Mouse (Mus musculus): ENCODE measurements around the gene AC131692.1. TPM values are rescaled to one million over a fixed set of nuclear protein-coding genes. Genes with fewer than 3 reads are reported as not detected.
A peak's percentile ranks its signal among the peaks of the same experiment; 100 is the strongest.
"Not testable (repeated sequence)": the region's sequence is repeated elsewhere in the genome, so short reads cannot be mapped to it uniquely, and the experiment has no call there.

The AC131692.1 gene
- polyA plus RNA-seq, 1 experiment from 2014 or later, result not detected

DNA sequence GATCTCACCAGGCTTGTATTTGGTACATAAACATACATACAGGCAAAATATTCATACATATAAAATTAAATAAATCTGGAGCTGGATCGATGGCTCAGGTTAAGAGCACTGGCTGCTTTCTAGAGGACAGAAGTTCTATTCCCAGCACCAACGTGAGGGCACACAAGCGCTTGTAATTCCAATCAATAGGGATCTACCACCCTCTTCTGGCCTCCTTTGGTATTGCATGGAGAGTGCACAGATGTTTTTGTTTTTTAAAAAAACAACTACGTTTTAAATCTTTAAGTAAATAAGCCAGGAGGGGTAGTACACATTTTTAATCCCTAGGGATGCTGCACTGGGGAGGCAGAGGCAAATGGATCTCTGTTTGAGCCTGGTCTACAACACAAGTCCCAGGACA is 32.1 kb downstream of the AC131692.1 start:
- Histone ChIP-seq H3K9me3 (no peaks in the 10 kb centered on the region), H3K4me1 (peaks cover 8% of the 10 kb centered on the region; the same call in 1 of the 2 replicates), H3K27me3 (no peaks in the 10 kb centered on the region), H3K27ac (no peak overlapping the region), H3K4me3 (no peak overlapping the region), H3K36me3 (peaks cover 4% of the 10 kb centered on the region), H3K4me2 (no peak overlapping the region), H3K9ac (no peak overlapping the region)
- WGBS, result 27% methylated on average over 4 of the region's 4 CpGs
- no peak for ATAC-seq (ENCODE audit: insufficient number of reproducible peaks, low FRiP score, low TSS enrichment, low read depth)

DNA sequence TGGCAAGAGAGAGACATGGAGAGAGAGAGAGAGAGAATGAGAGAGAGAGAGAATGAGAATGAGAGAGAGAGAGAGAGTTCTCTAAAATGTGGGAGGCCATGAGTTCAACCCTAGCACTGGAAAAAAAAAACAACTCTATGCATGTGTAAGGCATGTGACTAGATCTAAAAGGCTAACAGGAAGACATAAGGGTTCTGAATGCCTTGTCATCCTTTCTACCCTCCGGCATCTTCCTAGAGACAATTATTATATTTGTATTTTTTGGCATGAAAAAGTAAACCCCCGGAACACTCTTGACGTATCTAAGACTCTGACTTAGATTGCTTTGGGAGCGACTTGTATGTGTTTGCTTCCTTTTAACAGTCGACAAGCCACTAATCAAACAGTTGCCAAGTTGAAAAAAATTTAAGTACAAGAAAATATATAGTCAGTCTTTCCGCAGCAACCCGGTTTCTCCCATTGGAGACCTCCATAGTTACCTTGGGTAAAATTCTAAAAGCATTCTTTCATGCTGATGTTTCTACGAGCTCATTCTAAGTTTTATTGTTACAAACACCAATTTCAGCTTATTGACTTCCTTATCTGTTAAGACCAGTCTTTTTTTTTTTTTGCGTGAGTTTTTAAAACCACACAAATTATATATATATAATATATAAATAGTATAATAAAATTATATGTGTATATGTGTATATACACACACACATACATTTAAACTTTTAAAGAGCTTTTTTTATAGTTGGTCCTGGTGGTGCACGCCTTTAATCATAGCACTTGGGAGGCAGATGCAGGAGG is 32.8 kb downstream of the AC131692.1 start:
- peak overlapping the region; percentile 58 for H3K4me2 ChIP-seq
- peak overlapping the region; percentile 94; the same call in 1 of the 2 replicates for H3K27ac ChIP-seq
- no peaks in the 10 kb centered on the region for H3K9me3 ChIP-seq
- ATAC-seq (ENCODE audit: insufficient number of reproducible peaks, low FRiP score, low TSS enrichment, low read depth), result no peak
- no peak overlapping the region for H3K9ac ChIP-seq
- no peaks in the 10 kb centered on the region for H3K36me3 ChIP-seq
- peak overlapping the region; percentile 63 for H3K4me3 ChIP-seq
- peaks cover 6% of the 10 kb centered on the region; the same call in 1 of the 2 replicates for H3K4me1 ChIP-seq
- WGBS, result 66% methylated on average over 10 of the region's 10 CpGs
- H3K27me3 ChIP-seq, result no peaks in the 10 kb centered on the region

DNA sequence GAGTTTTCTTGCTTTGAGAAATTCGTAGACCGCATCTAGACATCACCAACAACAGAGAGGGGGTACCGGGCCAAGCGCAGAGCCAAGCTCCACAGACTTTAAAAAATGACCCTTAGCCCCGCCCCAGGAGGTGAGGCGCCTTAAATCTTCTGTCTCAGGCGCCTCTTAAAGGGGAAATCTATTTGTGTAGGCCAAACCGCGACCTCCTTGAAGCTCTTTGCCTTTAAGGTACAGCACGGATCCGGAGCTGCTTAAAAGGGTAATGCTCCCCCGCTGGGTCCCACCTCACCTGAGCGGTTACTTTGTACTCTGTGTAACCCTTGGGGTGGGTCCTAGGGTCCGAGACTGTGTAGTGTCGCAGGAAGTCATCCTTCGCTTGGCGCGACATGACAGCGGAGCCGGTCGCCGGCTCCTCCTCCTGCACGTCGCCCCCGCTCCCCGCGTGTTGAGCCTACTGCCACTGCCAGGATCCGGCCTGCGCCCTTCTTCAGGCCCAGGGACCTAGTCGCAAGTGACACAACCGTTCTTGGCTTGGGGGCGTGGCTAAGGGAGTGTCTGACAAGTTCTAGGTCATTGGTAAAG is 33.6 kb downstream of the AC131692.1 start, which contains the start of gene Snx15:
TSS of gene Snx15 (minus strand) at position 545 of the 582 bp plus-strand sequence.
- Histone ChIP-seq H3K27me3 (no peaks in the 10 kb centered on the region), H3K9ac (peak within 1 kb of the TSS; percentile 64), H3K27ac (peak within 1 kb of the TSS; percentile 94), H3K9me3 (no peaks in the 10 kb centered on the region), H3K4me3 (peak within 1 kb of the TSS; percentile 63), H3K4me2 (peak within 1 kb of the TSS; percentile 58), H3K4me1 (peaks cover 6% of the 10 kb centered on the region; the same call in 1 of the 2 replicates), H3K36me3 (no peaks in the 10 kb centered on the region)
- ATAC-seq (ENCODE audit: insufficient number of reproducible peaks, low FRiP score, low TSS enrichment, low read depth), result peak; percentile 90
- under 1% methylated on average over 32 of the region's 32 CpGs for WGBS

DNA sequence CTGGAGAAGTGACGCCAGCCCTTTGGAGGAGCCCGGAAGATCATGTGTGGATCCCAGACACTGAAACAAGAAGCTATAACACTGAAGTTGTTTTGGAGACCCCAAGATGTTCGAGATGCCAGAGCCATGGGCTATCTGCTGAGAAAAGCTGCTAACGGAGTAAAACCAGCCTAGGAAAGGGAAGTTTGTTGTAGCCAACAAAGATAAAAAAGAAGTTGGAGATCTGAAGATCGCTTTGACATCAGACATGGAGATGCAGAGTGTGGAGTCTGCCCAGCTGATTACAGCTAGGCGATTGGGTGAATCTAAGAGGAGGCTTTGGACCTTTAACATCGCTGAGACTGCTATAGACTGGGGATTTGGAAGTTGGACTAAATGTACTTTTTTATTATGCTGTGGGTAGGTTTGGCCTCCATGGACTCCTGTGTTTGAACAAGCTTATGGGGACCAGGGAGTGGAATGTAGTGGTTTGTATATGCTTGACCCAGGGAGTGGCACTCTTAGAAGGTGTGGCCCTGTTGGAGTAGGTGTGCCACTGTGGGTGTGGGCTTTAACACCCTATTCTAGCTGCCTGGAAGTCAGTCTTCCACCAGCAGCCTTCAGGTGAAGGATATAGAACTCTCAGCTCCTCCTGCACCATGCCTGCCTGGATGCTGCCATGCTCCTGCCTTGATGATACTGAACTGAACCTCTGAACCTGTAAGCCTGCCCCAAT is 36.4 kb downstream of the AC131692.1 start:
- ATAC-seq (ENCODE audit: insufficient number of reproducible peaks, low FRiP score, low TSS enrichment, low read depth); H3K27ac ChIP-seq; H3K9me3 ChIP-seq; H3K27me3 ChIP-seq; H3K4me2 ChIP-seq; H3K4me1 ChIP-seq; H3K9ac ChIP-seq; H3K4me3 ChIP-seq: not testable (repeated sequence)
- peaks cover 16% of the 10 kb centered on the region for H3K36me3 ChIP-seq
- WGBS, result 70% methylated on average over 7 of the region's 7 CpGs

DNA sequence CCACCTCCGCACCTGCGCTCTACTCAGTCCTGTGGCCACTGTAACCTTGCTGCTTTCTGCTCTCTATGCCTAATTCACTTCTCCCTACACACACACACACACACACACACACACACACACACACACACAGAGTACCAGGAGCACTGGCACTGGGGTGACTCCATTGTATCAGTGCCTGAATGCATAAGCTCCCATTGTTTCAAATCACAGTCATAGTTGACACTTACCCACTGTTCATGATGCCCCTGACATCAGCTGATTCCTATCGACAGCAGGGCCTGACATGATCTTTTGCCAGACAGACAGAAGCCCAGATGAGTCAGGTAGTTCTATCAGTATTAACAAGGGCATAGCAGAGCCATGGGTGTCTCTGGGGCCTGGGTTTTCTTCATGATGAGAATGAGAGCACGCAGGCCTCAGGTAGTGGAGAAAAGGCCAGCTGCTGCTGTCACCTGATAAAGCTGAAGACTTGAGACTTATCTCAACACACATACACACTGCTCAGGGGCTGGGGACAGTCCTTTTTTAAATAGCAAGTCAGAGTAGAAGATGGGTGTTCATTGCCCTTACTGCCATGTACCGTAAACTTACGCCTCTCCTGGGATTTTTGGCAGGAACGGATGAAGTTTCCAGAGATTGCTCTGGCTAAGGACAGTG is 38.1 kb downstream of the AC131692.1 start:
- no peaks in the 10 kb centered on the region for H3K9me3 ChIP-seq

DNA sequence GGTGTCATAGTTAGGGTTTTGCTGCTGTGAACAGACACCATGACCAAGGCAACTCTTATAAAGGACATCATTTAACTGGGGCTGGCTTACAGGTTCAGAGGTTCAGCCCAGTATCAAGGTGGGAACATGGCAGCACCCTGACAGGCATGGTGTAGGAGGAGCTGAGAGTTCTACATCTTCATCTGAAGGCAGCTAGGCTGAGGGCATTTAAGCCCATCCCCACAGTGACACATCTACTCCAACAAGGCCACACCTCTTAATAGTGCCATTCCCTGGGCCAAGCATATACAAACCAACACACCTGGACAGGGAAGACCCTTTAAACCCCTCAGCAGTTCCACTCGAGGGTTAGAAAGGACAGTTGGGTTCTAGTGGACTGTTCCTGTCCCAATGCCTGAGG is 39.0 kb downstream of the AC131692.1 start:
- H3K4me2 ChIP-seq; H3K9ac ChIP-seq; H3K27me3 ChIP-seq; H3K27ac ChIP-seq; H3K9me3 ChIP-seq; H3K4me1 ChIP-seq; H3K4me3 ChIP-seq; ATAC-seq (ENCODE audit: insufficient number of reproducible peaks, low FRiP score, low TSS enrichment, low read depth): not testable (repeated sequence)
- WGBS, result 47% methylated on average over 1 of the region's 1 CpGs
- H3K36me3 ChIP-seq, result peaks cover 37% of the 10 kb centered on the region

More for the DNA sequence above, 38.1 kb downstream of the AC131692.1 start:
- H3K9ac ChIP-seq, result no peak overlapping the region
- H3K4me1 ChIP-seq, result 0 out of 2 replicates have a peak, but pooled peaks cover 2% of the 10 kb centered on the region
- no peak overlapping the region for H3K27ac ChIP-seq
- H3K36me3 ChIP-seq, result peaks cover 33% of the 10 kb centered on the region
- H3K4me2 ChIP-seq, result no peak overlapping the region
- H3K27me3 ChIP-seq, result no peaks in the 10 kb centered on the region
- WGBS, result 83% methylated on average over 7 of the region's 7 CpGs
- H3K4me3 ChIP-seq, result no peak overlapping the region
- ATAC-seq (ENCODE audit: insufficient number of reproducible peaks, low FRiP score, low TSS enrichment, low read depth), result no peak

DNA sequence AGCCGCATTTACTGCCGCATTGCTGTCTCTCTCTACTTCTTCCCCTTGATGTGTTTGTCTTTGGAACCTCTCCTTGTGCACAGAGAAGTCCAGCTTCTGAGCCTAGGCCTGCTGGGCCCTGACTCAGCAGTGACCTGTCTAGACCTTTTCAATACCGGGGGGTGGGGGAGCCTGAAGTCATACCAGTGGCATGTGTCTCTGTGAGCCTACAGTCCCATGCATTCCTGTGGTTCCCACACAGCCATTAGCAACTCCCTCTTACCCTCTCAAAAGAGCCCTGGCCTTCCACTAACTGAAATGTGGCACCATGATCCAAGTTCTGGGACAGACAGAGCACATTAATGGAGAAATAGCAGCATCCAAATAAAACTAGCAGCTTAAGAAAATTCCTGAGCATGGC is 42.2 kb downstream of the AC131692.1 start:
- no peak overlapping the region for H3K4me2 ChIP-seq
- no peak for ATAC-seq (ENCODE audit: insufficient number of reproducible peaks, low FRiP score, low TSS enrichment, low read depth)
- H3K27ac ChIP-seq, result no peak overlapping the region
- H3K4me1 ChIP-seq, result peaks cover 11% of the 10 kb centered on the region
- WGBS, result 79% methylated on average over 3 of the region's 3 CpGs
- H3K9ac ChIP-seq, result no peak overlapping the region
- no peaks in the 10 kb centered on the region for H3K9me3 ChIP-seq
- H3K4me3 ChIP-seq, result no peak overlapping the region
- peaks cover 37% of the 10 kb centered on the region for H3K36me3 ChIP-seq
- no peaks in the 10 kb centered on the region for H3K27me3 ChIP-seq

DNA sequence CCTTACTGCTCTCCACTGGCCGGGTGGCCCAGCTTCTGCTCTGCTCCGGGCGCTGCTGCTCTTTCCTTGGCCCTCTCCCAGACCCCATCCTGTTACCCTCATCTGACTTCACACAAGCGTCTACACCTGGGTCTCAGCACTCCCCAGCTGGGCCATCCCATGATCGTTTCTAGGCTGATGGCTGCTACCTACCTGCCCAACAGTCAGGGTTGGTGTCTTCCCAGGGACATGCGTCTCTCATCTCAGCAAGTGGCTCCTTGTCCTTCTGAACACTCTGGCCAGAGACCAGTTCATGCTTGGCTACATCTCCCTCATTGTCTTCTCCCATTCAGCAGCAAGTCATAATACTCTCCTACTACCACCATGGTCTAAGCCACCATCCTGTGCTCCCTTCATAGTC is 45.5 kb downstream of the AC131692.1 start:
- H3K9me3 ChIP-seq, result no peaks in the 10 kb centered on the region
- H3K4me1 ChIP-seq, result peaks cover 16% of the 10 kb centered on the region
- H3K27ac ChIP-seq, result peak overlapping the region; percentile 33; the same call in 1 of the 2 replicates
- no peak for ATAC-seq (ENCODE audit: insufficient number of reproducible peaks, low FRiP score, low TSS enrichment, low read depth)
- H3K4me2 ChIP-seq, result peak overlapping the region; percentile 77
- no peaks in the 10 kb centered on the region for H3K27me3 ChIP-seq
- H3K4me3 ChIP-seq, result peak overlapping the region; percentile 56; the same call in 1 of the 2 replicates
- 89% methylated on average over 6 of the region's 6 CpGs for WGBS
- no peak overlapping the region for H3K9ac ChIP-seq
- peaks cover 30% of the 10 kb centered on the region for H3K36me3 ChIP-seq

DNA sequence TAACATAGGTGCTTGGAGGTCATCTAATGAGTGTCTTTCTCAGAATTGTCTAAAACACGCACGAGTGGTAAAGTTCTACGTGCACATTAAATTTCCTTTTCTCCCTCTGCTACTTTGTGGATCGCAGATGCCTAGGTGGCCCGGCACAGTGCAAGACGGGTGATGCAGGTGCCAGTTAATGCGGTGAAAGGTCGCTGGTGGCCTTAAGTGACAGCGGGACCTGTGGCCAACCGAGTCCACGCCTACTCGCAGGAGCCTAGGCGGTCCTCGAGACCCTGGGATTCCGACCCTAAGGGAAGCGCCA is 46.1 kb downstream of the AC131692.1 start:
- H3K9me3 ChIP-seq, result no peaks in the 10 kb centered on the region
- 4% methylated on average over 16 of the region's 16 CpGs for WGBS
- peaks cover 16% of the 10 kb centered on the region for H3K4me1 ChIP-seq
- no peaks in the 10 kb centered on the region for H3K27me3 ChIP-seq
- ATAC-seq (ENCODE audit: insufficient number of reproducible peaks, low FRiP score, low TSS enrichment, low read depth), result no peak
- H3K4me2 ChIP-seq, result peak overlapping the region; percentile 77
- peaks cover 24% of the 10 kb centered on the region for H3K36me3 ChIP-seq
- peak overlapping the region; percentile 85 for H3K9ac ChIP-seq
- H3K4me3 ChIP-seq, result peak overlapping the region; percentile 56
- peak overlapping the region; percentile 94 for H3K27ac ChIP-seq

DNA sequence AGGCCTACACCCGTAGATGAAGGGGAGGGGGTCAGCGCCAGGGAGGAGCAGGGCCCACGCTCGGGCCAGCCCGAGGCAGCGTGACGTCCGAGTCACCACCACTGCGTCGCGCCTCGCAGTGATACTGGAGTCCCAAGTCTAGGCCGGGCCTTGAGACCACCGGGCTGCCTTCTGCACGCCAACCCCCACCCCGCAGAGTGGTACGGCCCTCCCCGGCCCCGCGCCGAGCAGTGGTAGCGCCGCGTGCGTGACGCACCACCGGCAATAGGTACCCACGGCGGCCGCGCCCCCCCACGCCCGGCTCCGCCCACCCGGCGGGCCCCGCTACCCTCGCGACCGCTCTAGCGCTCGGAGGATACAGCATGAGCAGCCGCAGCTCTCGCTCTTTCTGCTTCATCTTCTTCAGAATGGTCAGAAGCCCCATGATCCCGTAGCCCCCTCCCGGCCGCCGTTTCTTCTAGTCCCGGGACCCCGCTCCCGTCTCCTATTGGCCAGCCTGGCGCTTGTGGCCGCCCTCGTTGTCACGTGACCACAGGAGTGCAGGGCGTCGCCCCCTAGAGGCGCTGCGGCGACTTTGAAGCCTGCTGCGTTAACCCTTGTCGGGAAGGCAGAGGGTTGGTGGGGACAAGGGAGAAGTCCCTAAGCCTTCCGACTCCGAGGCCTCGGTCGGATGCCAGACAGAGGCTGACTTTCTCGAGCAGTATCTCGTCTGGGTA is 46.6 kb downstream of the AC131692.1 start, which contains the start of gene Batf2:
TSS of gene Batf2 (plus strand) at position 306 of the 716 bp plus-strand sequence.
- no peaks in the 10 kb centered on the region for H3K27me3 ChIP-seq

DNA sequence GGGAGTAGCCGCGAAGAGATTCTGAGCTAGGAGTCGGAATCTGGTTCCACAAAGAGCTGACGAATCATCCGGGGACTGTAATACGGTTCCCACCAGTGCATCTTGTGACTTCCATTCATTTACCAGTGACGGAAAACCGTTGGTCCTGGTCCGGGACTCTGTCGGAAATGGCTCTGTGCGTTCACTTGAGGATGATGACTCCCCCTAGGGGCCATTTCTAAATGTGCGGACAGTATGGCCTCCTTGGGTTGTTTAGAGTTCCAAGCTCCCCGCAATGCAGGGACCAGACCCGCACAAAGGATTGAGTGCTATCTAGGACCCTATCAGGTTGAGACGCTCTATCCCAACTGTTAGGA is 47.2 kb downstream of the AC131692.1 start, which contains the start of gene Arl2:
TSS of gene Arl2 (minus strand) at position 155 of the 356 bp plus-strand sequence.
- Histone ChIP-seq H3K9me3 (no peaks in the 10 kb centered on the region), H3K4me2 (peak within 1 kb of the TSS; percentile 77), H3K4me3 (peak within 1 kb of the TSS; percentile 56), H3K27ac (peak within 1 kb of the TSS; percentile 94), H3K27me3 (no peaks in the 10 kb centered on the region), H3K9ac (peak within 1 kb of the TSS; percentile 85), H3K4me1 (peaks cover 16% of the 10 kb centered on the region), H3K36me3 (peaks cover 13% of the 10 kb centered on the region)
- WGBS, result under 1% methylated on average over 15 of the region's 15 CpGs
- ATAC-seq (ENCODE audit: insufficient number of reproducible peaks, low FRiP score, low TSS enrichment, low read depth), result peak; percentile 62

More for the DNA sequence above, 46.6 kb downstream of the AC131692.1 start, which contains the start of gene Batf2:
- Histone ChIP-seq H3K4me1 (peaks cover 16% of the 10 kb centered on the region), H3K4me2 (peak within 1 kb of the TSS; percentile 77), H3K4me3 (peak within 1 kb of the TSS; percentile 56), H3K9me3 (no peaks in the 10 kb centered on the region), H3K36me3 (peaks cover 18% of the 10 kb centered on the region), H3K9ac (peak within 1 kb of the TSS; percentile 85), H3K27ac (peak within 1 kb of the TSS; percentile 94)
- under 1% methylated on average over 56 of the region's 68 CpGs for WGBS
- ATAC-seq (ENCODE audit: insufficient number of reproducible peaks, low FRiP score, low TSS enrichment, low read depth), result peak; percentile 88

All from limb, embryonic 15.5 days (tissue).